Mouse (Mus musculus): ENCODE data around the gene Gm13278.
"Not testable (repeated sequence)": the region's sequence is repeated elsewhere in the genome, so short reads cannot be mapped to it uniquely, and the experiment has no call there.

GRCm38 (mm10) chr4:88756581-88757513 lies 34.5 kb upstream of the Gm13278 start:
- TF ChIP-seq CTCF (conservative IDR thresholded peaks at IDR 0.05; ENCODE audit: low read length); NANOG (IDR thresholded peaks at IDR 0.05; ENCODE audit: borderline replicate concordance, low read length): not testable (repeated sequence)

All from E14TG2a.4 (cell line).